Mouse (Mus musculus) mature B cell (primary cell): ENCODE measurements around the gene Aqp11.

Source experiments
- in situ Hi-C: fragments of 300-500 bp; cut with MboI; formaldehyde crosslinking; loops from 2 replicates; pipeline ENCODE4 v1.14.3; 2019

The Aqp11 gene

DNA sequence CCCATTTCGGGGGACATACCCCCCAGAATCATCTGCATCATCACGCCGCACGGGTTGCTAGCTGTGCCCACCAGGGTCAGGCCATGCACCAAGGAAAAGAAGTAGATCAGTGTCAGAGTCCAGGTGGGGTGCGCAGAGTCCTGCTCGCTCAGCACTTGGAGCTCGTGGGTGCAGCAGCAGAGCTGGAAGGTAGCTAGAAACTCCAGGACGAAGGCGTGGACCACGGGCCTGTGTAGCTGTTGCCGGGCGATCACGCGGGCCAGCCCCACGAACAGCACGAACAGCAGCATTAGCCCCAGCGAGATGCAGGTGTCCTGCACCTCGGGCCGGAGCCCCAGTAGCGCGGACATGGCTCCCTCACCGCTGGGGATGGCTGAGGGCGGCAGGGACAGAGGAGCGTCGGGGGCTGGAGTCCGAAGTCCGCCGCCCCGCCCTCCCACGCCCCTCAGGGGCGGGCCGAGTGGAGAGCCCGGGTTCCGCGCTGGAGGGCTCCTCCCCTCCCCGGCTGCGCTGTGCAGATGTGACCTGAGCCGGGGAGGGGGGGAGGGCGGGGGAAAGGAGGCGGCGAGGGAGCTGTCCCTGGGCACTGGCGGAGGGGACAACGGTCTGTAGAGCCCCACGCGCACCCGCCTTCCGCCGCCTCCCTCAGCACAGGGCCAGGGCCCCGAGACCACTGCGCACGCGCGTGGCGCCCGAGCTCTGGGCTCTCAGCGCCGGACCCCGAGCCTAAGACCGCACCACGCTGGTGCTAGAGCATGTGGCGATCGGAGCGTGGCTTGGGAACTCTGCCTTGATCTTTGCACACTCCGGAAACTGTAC, at the start of gene Aqp11:
Aqp11 (minus strand) TSS at position 652 of the 819 bp plus-strand sequence.
- in situ Hi-C loops: loop anchor here (25.0 kb wide), 1 partner anchor 374 kb away; the partner anchor contains the start of gene Myo7a

GRCm38 (mm10) chr7:97783523-97783922, 45.4 kb upstream of the Aqp11 start:
- in situ Hi-C loops: no loop called here

- in situ Hi-C loops: no loop called here
Measured at GRCm38 (mm10) chr7:97781496-97781895, 43.4 kb upstream of the Aqp11 start.

- in situ Hi-C loops: no loop called here
Measured at GRCm38 (mm10) chr7:97780815-97781214, 42.7 kb upstream of the Aqp11 start.

GRCm38 (mm10) chr7:97780222-97780621, 42.1 kb upstream of the Aqp11 start:
- in situ Hi-C loops: no loop called here

- in situ Hi-C loops: no loop called here
Measured at GRCm38 (mm10) chr7:97777191-97777590, 39.1 kb upstream of the Aqp11 start.

DNA sequence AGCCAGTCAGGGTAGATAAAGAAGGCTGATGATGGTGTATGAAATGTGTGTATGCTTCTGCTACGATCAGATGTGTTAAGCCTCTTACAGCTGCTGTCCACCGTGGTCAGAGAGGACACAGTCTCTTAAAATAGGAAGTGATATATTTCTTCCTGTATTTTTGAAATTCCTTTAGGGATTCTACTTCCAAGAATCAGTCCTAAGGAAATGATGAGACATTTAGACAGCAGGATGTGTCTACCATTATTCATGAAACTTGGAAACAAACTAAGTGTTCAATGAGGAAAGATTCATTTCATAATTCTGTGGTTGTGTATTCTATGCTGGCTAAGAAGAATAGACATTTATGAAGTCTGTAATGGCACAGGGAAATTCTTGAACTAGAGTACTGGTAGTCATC, 37.8 kb upstream of the Aqp11 start:
- in situ Hi-C loops: no loop called here

- in situ Hi-C loops: no loop called here
Measured at GRCm38 (mm10) chr7:97775380-97775779, 37.3 kb upstream of the Aqp11 start.

GRCm38 (mm10) chr7:97770841-97771620, 32.9 kb upstream of the Aqp11 start:
- in situ Hi-C loops: no loop called here

GRCm38 (mm10) chr7:97769020-97769419, 30.9 kb upstream of the Aqp11 start:
- in situ Hi-C loops: no loop called here

GRCm38 (mm10) chr7:97767841-97768240, 29.8 kb upstream of the Aqp11 start:
- in situ Hi-C loops: no loop called here

- in situ Hi-C loops: no loop called here
Measured at GRCm38 (mm10) chr7:97766406-97767166, 28.5 kb upstream of the Aqp11 start.

- in situ Hi-C loops: no loop called here
Measured at GRCm38 (mm10) chr7:97765963-97766347, 27.9 kb upstream of the Aqp11 start.

DNA sequence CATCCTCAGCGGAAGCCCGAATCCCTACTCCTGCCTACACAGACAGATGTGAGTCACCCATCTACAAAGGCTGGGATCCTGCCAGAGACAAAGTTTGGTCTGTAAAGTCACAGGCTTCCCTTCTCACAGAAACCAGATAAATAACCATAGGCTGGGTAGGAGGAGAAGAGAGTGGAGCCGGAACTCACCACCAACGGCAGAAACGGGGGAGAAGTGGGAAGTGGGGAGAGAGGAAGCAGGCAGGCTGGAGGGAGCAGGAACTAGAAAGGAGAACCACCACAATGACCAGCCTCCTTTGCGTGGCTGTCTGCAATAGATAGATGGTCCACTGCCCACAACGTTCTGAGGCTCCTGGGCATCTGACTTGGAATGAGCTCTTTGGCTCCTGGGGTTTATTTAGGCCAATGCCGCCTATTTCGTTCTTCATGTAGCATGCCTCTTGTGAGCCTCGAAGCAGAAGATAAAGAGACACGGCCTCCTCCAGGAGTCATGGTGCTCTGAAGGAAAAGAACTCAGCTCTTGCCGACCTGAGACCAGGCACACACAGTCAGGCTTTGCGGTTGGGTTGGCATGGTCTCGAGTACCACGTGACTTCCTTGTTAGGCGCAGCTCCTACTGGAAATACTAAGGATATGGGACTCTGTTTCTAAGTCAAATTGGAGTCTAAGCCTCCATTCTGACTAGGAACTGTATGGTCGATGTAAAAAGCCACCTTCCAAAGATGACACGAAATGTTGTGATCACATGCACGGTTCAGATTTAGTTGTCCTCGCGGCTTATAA, 27.3 kb upstream of the Aqp11 start:
- in situ Hi-C loops: no loop called here

GRCm38 (mm10) chr7:97764591-97764990, 26.5 kb upstream of the Aqp11 start:
- in situ Hi-C loops: no loop called here

- in situ Hi-C loops: no loop called here
Measured at GRCm38 (mm10) chr7:97756967-97757881, 19.1 kb upstream of the Aqp11 start.

DNA sequence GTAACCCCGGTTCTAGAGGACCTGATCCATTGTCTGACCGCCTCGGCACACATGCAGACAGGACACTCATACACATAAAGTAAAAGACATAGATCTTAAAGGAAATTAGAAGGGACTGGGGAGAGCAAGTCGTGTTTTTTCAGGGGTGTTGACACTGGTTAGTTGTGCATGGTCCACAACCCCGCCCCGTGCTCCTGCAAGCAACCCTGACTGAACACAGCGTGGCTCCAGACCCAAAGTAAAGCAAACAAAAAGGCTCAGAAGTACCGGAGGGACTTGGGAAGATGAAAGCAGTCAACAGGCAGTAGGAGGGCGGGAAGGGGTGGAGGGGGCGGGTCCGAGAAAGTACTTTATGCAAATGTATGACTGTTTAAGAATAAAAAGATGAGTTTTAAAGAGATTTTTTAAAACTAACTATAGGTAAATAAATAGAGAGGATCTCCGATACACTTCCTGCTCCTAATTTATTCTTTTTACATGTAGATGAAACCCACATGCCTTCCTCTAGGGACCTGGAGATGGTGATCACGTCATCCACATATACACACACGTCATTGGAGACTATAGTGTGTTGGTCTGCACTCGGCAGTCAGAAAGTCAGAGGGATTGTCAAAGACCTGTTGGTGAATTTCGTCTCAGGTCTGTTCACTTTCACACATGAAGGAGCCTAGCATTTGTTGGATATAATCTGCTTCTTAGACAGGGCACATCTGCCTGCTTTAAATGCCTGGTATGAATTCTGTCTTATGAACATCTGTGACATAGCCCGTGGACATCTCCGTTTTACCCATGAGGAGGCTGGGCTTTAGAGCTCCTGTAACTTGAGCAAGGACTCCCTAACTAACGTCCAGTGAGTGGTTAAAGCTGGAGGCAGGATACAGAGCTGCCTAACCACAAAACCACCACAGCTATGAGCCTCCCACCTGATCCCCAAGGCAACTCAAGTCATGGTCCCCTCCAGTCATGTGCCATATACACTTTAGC, 11.4 kb upstream of the Aqp11 start:
- in situ Hi-C loops: loop anchor here (10.0 to 25.0 kb wide), 2 partner anchors 215 to 363 kb away; partner anchors contain the start of gene Myo7a

DNA sequence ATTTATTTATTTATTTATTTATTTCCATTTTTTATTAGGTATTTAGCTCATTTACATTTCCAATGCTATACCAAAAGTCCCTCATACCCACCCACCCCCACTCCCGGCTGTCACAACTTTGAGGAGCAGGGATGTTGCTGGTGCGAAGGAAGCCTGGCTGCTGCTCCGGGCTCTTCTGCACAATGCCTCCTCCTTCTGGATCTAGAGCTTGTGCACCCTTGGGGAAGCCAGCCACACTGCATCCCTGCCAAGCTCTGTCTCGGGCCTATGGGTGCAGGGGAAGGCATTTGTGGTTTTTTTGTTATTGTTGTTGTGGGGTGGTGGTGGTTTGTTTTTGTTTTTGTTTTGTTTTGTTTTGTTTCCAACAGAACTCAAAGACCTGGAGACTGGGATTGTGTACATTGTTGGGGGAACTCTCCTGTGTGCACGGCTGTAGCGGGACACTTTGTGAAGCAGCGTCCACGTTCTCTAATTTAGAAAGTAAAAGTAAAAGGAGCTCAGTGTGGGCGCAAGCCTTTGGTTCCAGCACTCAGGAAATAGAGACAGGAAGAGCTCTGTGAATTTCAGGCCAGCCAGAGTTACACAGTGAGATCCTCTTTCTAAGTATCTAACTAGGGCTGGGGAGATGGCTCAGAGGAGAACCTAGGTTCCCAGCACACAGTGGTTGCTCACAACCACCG, 10.6 kb upstream of the Aqp11 start:
- in situ Hi-C loops: loop anchor here (10.0 to 25.0 kb wide), 2 partner anchors 216 to 364 kb away; partner anchors contain the start of gene Myo7a
